Mouse (Mus musculus) kidney, postnatal 0 days (tissue): ENCODE data around the gene Myh10. TPM values are rescaled to one million over a fixed set of nuclear protein-coding genes. Genes with fewer than 3 reads are reported as not detected.
"Not testable (repeated sequence)": the region's sequence is repeated elsewhere in the genome, so short reads cannot be mapped to it uniquely, and the experiment has no call there.

ENCODE experiments used
- ATAC-seq: fragments of 200-750 bp; cut with Nextera tagmentation; replicated peaks from 2 replicates; pipeline ENCODE4 v1.8.0; 2017; ENCODE audit warnings: low read depth, moderate number of reproducible peaks, moderate TSS enrichment, moderate library complexity; ENCODE audit not compliant: low FRiP score
- DNase-seq: peaks from one replicate; pipeline ENCODE4 v3.0.0-alpha.2; 2016; ENCODE audit warnings: low spot score
- H3K27ac ChIP-seq: fragments of 300-500 bp; sonication (generic); 2 replicates; pipeline ENCODE4 v1.5.1; 2014; ENCODE audit warnings: mild to moderate bottlenecking
- H3K27me3 ChIP-seq: fragments of 300-500 bp; sonication (generic); 2 replicates; pipeline ENCODE4 v1.6.1; 2014; ENCODE audit warnings: low read length, mixed read lengths; ENCODE audit not compliant: insufficient read depth
- H3K36me3 ChIP-seq: fragments of 300-500 bp; sonication (generic); 2 replicates; pipeline ENCODE4 v1.6.1; 2014; ENCODE audit warnings: low read length, mixed read lengths; ENCODE audit not compliant: insufficient read depth
- H3K4me1 ChIP-seq: fragments of 300-500 bp; sonication (generic); replicated peaks from 2 replicates; pipeline ENCODE4 v1.6.1; 2014; ENCODE audit warnings: antibody characterized with exemption, low read length, mixed read lengths; ENCODE audit not compliant: insufficient read depth
- H3K4me2 ChIP-seq: fragments of 300-500 bp; sonication (generic); 2 replicates; pipeline ENCODE4 v1.6.1; 2014; ENCODE audit warnings: mild to moderate bottlenecking, low read length, moderate library complexity, mixed read lengths
- H3K4me3 ChIP-seq: fragments of 300-500 bp; sonication (generic); replicated peaks from 2 replicates; pipeline ENCODE4 v1.5.1; 2014; ENCODE audit warnings: low read depth, low read length
- H3K9ac ChIP-seq: fragments of 300-500 bp; sonication (generic); 2 replicates; pipeline ENCODE4 v1.6.1; 2014; ENCODE audit warnings: low read depth, low read length
- H3K9me3 ChIP-seq: fragments of 300-500 bp; sonication (generic); replicated peaks from 2 replicates; pipeline ENCODE4 v1.6.1; 2016; ENCODE audit warnings: low read length, inconsistent platforms, mixed read lengths
- CTCF ChIP-seq: IDR thresholded peaks from 2 replicates; pipeline ENCODE4 v1.5.1; 2016; ENCODE audit warnings: antibody characterized with exemption, low read depth, mild to moderate bottlenecking, moderate library complexity
- WGBS: fragments of 180-500 bp; shearing (Covaris S2); extraction: QIAGEN DNeasy Blood & Tissue Kit; methylation state at CpG from one replicate; pipeline ENCODE4 v1.1.7; 2014; 5-methylcytosine and 5-hydroxymethylcytosine counted together
- polyA plus RNA-seq: library from polyadenylated mRNA; unstranded; fragments of >200 nt; fragmentation: Nextera tagmentation; extraction: Ambion mirVana; gene quantifications from 2 replicates; pipeline ENCODE4 v1.2.1, GENCODE M21; 2015

The Myh10 gene
- polyA plus RNA-seq, 1 experiment from 2014 or later = 83.8 TPM

DNA sequence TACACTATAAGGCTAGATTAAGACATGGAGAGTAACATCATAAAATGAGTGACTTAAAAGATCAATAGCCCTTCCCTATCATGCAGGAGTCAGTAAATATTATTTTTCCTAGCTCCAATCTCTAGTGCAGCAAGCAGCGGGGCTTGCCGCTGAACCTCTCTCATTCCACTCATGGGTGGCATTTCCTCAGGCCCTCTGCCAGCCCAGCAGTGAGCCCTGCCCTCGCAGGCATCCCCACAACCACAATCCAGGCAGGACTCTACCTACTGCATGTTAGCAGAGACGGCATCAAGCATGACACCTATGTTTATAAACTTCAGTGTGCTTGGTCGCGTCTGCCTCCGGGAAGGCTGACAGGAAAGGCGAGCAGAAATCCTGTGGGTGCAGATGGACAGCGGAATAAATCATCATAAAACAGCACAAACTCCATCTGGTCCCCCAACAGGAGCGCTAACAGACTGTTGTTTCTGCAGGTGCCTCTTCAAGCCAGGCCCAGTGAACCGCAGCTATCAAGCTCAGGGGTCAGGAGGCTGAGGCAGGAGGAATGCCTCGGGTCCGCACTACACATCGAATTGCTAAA is 128.0 kb downstream of the Myh10 start:
- H3K36me3 ChIP-seq = peaks cover 48% of the 10 kb centered on the region
- DNase-seq = no peak

DNA sequence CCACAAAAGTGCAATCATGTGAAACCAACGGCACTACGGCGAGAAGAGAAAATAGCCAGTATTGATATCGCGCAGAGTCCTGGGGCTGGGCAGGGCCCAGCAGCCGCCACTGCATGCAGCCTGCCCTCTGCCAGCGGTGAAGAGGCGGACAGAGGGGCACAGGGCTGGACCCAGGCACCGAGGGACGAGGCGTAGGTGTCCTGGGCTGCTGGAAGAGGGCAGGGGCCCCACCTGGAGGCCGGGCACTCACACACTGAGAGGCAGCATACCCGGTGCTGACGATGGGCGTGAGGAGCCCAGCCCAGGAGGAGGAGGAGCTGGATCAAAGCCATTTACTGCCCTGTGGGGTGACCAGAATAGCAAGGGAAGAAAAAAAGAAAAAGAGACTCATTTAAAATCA is 131.0 kb downstream of the Myh10 start:
- no peak; the same call in 1 of the 2 replicates for ATAC-seq
- H3K27me3 ChIP-seq = no peaks in the 10 kb centered on the region
- no peak for DNase-seq
- TF ChIP-seq CTCF = no peak
- H3K4me1 ChIP-seq = no peaks in the 10 kb centered on the region
- H3K4me3 ChIP-seq = no peak overlapping the region
- WGBS = 68% methylated on average over 15 of the region's 15 CpGs
- no peak overlapping the region for H3K4me2 ChIP-seq
- no peaks in the 10 kb centered on the region for H3K9me3 ChIP-seq
- peaks cover 45% of the 10 kb centered on the region for H3K36me3 ChIP-seq
- no peak overlapping the region for H3K9ac ChIP-seq
- H3K27ac ChIP-seq = no peak overlapping the region

More for the DNA sequence above, 128.0 kb downstream of the Myh10 start:
- ATAC-seq = no peak
- H3K4me2 ChIP-seq = no peak overlapping the region
- H3K9ac ChIP-seq = no peak overlapping the region
- H3K4me1 ChIP-seq = no peaks in the 10 kb centered on the region
- H3K27me3 ChIP-seq = no peaks in the 10 kb centered on the region
- H3K27ac ChIP-seq = no peak overlapping the region
- WGBS = 81% methylated on average over 14 of the region's 14 CpGs
- no peaks in the 10 kb centered on the region for H3K9me3 ChIP-seq
- no peak overlapping the region for H3K4me3 ChIP-seq
- no peak for TF ChIP-seq CTCF

DNA sequence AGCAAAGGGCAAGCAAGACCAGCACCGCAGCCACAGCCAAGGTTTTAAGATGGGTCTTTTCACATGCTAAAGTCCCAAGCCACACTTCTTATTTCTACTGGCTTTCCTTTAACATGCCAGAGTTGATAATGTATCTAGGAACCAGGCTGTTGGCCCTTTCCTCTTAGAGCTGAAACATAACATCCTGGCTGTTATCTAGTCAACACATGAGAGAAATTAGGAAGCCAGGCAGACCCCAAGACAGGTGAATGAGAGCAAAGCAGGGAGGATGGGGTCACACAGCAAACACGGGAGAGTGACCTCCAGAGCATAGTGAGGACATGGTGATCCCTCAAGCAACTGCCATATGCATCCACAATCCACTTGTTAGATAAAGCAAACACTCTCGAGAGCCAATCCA is 135.4 kb downstream of the Myh10 start:
- no peak overlapping the region for H3K9ac ChIP-seq
- H3K4me1 ChIP-seq = no peaks in the 10 kb centered on the region
- H3K4me3 ChIP-seq = no peak overlapping the region
- no peak overlapping the region for H3K4me2 ChIP-seq
- no peak for TF ChIP-seq CTCF
- no peaks in the 10 kb centered on the region for H3K9me3 ChIP-seq
- no peak for ATAC-seq
- WGBS = 81% methylated on average over 3 of the region's 3 CpGs
- no peaks in the 10 kb centered on the region for H3K27me3 ChIP-seq
- peaks cover 47% of the 10 kb centered on the region for H3K36me3 ChIP-seq
- no peak for DNase-seq
- no peak overlapping the region for H3K27ac ChIP-seq

DNA sequence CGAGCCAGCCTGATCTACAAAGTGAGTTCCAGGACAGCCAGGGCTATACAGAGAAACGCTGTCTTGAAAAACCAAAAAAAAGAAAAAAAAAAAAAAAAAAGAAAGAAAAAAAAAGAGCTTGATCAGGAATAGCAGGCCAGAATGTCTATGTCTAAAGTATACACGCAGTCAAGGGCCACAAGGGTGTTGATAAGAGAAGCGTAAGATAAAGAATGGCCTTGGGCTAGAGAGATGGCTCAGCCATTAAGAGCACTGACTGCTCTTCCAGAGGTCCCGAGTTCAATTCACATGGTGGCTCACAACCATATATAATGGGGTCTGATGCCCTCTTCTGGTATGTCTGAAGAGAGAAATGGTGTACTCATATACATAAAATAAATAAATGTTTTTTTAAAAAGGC is 140.2 kb downstream of the Myh10 start:
- H3K36me3 ChIP-seq = peaks cover 55% of the 10 kb centered on the region

GRCm38 (mm10) chr11:68832793-68833192 is 141.4 kb downstream of the Myh10 start:
- Histone ChIP-seq H3K9me3 (no peaks in the 10 kb centered on the region), H3K9ac (no peak overlapping the region), H3K4me2 (no peak overlapping the region), H3K4me3 (no peak overlapping the region), H3K4me1 (no peaks in the 10 kb centered on the region), H3K27me3 (no peaks in the 10 kb centered on the region), H3K27ac (no peak overlapping the region), H3K36me3 (peaks cover 54% of the 10 kb centered on the region)
- ATAC-seq = no peak
- no peak for TF ChIP-seq CTCF
- 57% methylated on average over 4 of the region's 4 CpGs for WGBS
- no peak for DNase-seq

More for the DNA sequence above, 140.2 kb downstream of the Myh10 start:
- H3K4me2 ChIP-seq, H3K9me3 ChIP-seq, H3K9ac ChIP-seq, H3K4me1 ChIP-seq, DNase-seq, H3K27ac ChIP-seq, H3K4me3 ChIP-seq, ATAC-seq, H3K27me3 ChIP-seq: not testable (repeated sequence)
- 93% methylated on average over 5 of the region's 5 CpGs for WGBS

DNA sequence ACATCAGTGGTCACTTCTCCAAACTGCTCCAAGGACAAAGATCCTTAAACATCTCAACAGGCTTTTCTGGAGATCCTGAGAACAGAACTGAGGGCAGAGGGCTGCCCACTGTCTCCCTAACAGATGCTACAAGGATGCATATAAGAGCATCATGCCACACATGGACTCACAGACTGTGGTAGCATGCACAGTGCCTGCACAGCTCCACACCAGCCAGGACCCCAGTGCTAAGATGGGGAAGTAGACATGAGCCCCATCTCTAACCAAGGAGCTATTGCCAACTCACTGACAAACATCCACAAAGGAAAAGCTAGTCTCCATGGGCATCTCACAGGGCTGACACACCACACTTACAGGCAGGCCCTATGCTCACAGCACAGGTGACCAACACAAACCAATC is 142.2 kb downstream of the Myh10 start:
- H3K36me3 ChIP-seq = peaks cover 47% of the 10 kb centered on the region
- H3K9me3 ChIP-seq = no peaks in the 10 kb centered on the region
- no peak for ATAC-seq
- no peak overlapping the region for H3K9ac ChIP-seq
- H3K27me3 ChIP-seq = no peaks in the 10 kb centered on the region
- no peak overlapping the region for H3K27ac ChIP-seq
- H3K4me1 ChIP-seq = no peaks in the 10 kb centered on the region
- no peak for DNase-seq
- H3K4me2 ChIP-seq = no peak overlapping the region
- H3K4me3 ChIP-seq = no peak overlapping the region
- no peak for TF ChIP-seq CTCF

DNA sequence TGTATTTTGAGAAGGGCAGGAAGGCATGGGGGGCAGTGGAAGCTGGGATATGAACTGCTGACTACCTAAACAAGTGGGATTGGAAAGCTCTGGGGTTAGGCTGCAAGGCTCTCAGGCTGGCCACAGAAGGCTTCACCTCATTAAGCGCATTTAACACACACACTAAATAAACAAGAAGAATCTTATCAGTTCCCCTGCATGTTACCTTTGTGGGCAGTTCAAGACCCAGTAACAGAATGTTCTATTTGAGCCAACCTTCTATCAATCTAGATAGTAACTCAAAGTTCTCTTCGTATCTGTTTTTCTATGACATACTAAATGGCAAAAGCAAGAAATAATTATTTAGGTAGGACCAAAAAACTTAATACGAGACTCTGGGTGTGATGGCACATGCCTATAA is 143.7 kb downstream of the Myh10 start:
- no peak overlapping the region for H3K4me2 ChIP-seq
- no peaks in the 10 kb centered on the region for H3K9me3 ChIP-seq
- H3K27ac ChIP-seq = no peak overlapping the region
- no peak overlapping the region for H3K4me3 ChIP-seq
- H3K36me3 ChIP-seq = peaks cover 50% of the 10 kb centered on the region
- ATAC-seq = no peak
- H3K4me1 ChIP-seq = no peaks in the 10 kb centered on the region
- 88% methylated on average over 3 of the region's 3 CpGs for WGBS
- no peak for DNase-seq
- H3K9ac ChIP-seq = no peak overlapping the region
- no peaks in the 10 kb centered on the region for H3K27me3 ChIP-seq
- TF ChIP-seq CTCF = no peak
